Mouse (Mus musculus): Measurements from ENCODE around the gene Lama4. TPM values are rescaled to one million over a fixed set of nuclear protein-coding genes. Genes with fewer than 3 reads are reported as not detected.

The Lama4 gene
- total RNA-seq, 1 experiment from 2014 or later: not detected

- no peak for ATAC-seq (replicated peaks; ENCODE audit: low read depth, poor library complexity, severe bottlenecking)
These were observed 28.5 kb downstream of the Lama4 start for GRCm38 (mm10) chr10:38993632-38994424.

DNA sequence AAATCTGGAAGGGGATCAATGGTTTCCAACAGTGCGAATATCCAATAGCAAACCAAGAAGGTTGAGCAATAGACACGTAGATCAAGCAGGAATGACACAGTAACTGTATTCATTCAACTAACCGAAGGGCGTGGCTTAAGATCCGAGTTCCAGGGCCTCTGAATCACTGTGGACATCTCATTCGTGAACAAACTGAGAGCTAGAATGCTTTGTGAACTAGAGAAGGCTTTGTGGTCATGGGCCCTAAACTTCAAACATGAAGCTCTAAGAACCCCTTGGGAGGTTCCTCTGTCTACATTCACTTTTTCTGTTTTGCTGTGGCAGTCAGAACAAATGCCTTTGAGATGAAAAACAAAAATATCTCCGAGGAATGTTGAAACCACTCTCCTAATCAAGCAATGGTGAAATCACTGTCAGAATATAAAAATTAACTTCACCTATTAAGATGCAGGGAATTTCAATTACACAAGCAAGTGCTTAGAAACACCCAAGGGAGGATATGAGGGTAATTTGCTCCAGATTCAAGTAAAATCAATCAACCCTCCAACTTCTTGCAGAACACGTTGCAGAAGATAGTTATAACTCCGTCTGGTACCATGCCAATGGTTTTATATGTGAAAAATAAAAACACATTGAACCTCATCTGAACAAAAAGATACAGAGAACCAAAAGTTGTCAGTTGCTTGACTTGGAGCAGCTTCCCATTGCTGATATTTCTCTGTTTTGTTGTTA is 29.6 kb downstream of the Lama4 start:
- ATAC-seq (replicated peaks; ENCODE audit: low read depth, poor library complexity, severe bottlenecking): no peak

DNA sequence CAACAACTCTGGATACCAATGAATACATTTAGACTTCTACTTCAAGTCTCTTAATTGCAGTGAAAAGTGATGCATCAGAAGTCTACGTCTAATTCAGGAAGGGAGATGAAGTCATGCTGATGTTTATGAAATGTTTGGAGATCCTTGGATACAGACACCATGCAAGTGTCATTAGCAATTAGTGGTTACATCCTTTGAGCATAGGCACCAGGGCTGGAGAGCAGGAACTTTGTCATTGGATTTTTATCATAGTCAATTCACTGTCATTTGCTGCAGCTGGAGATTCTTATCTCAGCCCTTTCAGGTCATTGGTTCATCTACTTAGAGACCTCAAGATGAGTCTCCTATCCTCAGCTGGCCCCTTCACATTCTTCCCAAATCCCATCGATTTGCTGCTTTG is 30.6 kb downstream of the Lama4 start:
- no peak for ATAC-seq (replicated peaks; ENCODE audit: low read depth, poor library complexity, severe bottlenecking)

DNA sequence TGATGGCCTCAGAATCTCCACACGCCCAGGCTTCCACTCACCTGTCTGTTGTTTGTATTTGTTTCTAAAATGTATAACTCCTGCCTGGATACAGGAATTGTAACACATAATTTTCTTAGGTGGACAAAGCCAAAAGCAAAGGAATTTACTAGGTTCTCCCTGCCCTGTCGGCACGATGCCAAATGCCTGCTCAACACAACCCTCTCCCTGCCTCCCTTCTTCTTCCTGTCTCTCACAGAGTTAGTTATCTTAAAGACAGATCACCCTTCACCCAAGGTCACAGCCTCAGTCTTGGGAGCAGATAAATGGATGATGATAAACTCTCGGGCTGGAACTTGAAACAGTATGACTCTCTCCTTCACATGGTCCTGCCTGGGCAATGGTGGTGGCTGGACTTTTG is 35.6 kb downstream of the Lama4 start:
- ATAC-seq (replicated peaks; ENCODE audit: low read depth, poor library complexity, severe bottlenecking): no peak

DNA sequence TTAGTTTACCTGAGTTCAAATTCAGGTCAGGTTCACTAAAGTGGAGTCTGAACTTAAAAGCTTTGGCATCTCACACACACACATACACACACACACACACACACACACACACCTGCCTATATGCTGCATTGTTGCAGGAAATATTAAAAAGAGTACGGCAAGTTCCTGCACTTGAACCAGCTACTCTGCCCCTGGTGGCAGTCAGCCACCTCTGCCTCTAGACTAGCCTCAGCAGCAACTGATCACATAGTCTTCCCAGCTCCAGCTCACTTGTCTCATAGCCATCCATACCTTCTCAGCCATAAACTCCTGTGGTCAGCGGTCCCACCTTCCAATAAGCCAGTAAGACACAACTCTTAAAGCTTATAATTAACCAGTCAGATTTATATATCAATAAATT is 37.2 kb downstream of the Lama4 start:
- 0 out of 2 replicates have a peak, but pooled peaks have one; percentile 50 for ATAC-seq (replicated peaks; ENCODE audit: low read depth, poor library complexity, severe bottlenecking)

- ATAC-seq (replicated peaks; ENCODE audit: low read depth, poor library complexity, severe bottlenecking): no peak
These were observed 38.2 kb downstream of the Lama4 start for GRCm38 (mm10) chr10:39003520-39003919.

- ATAC-seq (replicated peaks; ENCODE audit: low read depth, poor library complexity, severe bottlenecking): peak; percentile 39; the same call in 1 of the 2 replicates
These were observed 40.2 kb downstream of the Lama4 start for GRCm38 (mm10) chr10:39005494-39005893.

- ATAC-seq (replicated peaks; ENCODE audit: low read depth, poor library complexity, severe bottlenecking): no peak
These were observed 41.3 kb downstream of the Lama4 start for GRCm38 (mm10) chr10:39006433-39007105.

GRCm38 (mm10) chr10:39014836-39015235 is 49.5 kb downstream of the Lama4 start:
- no peak for ATAC-seq (replicated peaks; ENCODE audit: low read depth, poor library complexity, severe bottlenecking)

- no peak for ATAC-seq (replicated peaks; ENCODE audit: low read depth, poor library complexity, severe bottlenecking)
These were observed 52.7 kb downstream of the Lama4 start for GRCm38 (mm10) chr10:39017986-39018385.

DNA sequence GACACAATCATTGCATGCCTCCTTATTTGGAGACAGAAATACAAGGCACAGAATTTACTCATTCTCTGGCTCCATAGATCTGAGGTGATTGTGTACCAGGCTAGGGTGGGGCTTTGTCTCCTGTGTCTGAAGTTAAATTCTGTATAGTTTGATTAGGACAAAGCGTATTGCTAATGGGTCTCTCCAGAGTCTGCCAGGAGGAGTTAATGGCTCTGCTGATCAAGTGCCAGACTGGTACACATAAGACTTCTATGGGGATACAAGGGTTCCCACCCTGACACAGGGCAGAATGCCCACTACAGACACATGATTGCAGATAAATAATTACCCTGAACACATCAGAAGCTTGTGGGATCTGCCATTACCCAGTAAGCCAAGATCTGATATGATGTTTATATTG is 53.3 kb downstream of the Lama4 start:
- no peak for ATAC-seq (replicated peaks; ENCODE audit: low read depth, poor library complexity, severe bottlenecking)

DNA sequence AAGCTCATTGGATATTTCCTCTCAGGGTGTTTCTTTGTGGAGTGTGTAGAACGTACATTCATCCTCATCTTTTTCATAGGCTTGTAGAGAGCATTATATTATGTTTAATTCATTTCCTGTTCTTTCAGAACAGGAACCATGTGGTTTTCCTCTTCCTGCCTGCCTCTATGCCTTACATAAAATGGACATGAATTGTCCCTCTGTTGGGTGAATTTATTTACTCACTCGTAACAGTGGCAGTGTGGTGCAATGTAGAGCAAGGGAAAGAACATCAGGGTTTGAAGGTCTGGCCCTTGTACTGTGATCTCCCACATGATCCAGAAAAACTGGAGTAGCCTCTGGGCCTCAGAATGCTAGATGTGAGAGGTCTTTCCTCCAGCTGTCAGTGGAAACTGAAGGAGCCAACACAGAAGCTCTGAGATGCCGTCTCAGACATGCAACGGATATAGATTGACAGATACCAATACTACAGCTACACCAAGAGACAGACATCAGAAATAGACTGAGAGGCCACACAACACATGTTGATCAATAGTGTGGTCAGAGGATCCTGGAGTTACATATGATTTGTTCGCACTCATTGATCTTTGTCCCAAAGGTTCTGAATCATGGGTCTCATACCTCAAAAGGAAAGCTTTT is 58.4 kb downstream of the Lama4 start:
- peak; percentile 75 for ATAC-seq (replicated peaks; ENCODE audit: low read depth, poor library complexity, severe bottlenecking)

DNA sequence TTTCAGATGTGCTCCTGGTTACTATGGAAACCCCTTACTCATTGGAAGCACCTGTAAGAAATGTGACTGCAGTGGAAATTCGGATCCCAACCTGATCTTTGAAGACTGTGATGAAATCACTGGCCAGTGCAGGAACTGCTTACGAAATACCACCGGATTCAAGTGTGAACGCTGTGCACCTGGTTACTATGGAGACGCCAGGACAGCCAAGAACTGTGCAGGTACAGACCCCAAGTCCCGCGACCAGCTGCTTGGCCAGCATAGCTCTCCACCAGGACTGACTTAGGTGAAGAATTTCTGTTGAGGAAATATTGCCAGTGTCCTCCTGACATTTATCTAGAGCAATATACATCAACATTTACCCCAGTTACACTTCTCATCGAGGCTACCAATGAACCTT is 61.2 kb downstream of the Lama4 start:
- ATAC-seq (replicated peaks; ENCODE audit: low read depth, poor library complexity, severe bottlenecking): no peak

DNA sequence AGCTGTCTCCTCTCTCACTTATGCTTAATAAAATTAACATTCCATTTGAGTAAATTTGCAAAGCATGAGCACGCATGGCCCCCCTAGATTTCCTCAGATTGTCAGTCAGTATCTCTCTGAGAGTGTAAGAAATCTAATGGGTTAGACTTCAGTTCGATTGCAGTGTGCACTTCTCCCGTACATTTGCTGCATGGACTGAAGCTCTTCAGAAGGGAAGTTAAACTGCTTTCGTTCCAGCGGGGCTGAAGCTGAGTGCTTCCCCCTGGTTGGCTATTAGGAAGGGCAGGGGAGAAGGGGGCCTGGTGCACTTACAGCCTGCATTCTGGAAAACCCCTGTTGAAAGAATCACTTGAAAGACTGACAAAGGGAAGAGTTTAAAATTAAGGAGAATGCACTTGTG is 61.7 kb downstream of the Lama4 start:
- ATAC-seq (replicated peaks; ENCODE audit: low read depth, poor library complexity, severe bottlenecking): no peak

DNA sequence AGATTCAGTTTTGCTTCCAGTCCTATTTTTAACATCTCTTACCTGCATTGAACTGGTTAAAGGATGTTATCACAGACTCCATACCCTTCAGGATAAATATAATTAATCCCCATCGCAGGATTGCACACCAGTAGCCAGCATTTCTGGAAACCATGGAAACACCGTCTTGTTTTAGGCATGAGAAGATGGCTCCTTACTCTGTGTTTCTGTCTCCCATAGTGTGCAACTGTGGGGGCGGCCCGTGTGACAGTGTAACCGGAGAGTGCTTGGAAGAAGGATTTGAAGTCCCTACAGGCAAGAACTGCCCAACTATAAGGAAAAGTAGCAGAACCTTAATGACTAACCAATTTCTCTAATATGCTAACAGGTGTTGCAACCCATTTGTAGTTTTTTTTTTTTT is 63.1 kb downstream of the Lama4 start:
- ATAC-seq (replicated peaks; ENCODE audit: low read depth, poor library complexity, severe bottlenecking): no peak

DNA sequence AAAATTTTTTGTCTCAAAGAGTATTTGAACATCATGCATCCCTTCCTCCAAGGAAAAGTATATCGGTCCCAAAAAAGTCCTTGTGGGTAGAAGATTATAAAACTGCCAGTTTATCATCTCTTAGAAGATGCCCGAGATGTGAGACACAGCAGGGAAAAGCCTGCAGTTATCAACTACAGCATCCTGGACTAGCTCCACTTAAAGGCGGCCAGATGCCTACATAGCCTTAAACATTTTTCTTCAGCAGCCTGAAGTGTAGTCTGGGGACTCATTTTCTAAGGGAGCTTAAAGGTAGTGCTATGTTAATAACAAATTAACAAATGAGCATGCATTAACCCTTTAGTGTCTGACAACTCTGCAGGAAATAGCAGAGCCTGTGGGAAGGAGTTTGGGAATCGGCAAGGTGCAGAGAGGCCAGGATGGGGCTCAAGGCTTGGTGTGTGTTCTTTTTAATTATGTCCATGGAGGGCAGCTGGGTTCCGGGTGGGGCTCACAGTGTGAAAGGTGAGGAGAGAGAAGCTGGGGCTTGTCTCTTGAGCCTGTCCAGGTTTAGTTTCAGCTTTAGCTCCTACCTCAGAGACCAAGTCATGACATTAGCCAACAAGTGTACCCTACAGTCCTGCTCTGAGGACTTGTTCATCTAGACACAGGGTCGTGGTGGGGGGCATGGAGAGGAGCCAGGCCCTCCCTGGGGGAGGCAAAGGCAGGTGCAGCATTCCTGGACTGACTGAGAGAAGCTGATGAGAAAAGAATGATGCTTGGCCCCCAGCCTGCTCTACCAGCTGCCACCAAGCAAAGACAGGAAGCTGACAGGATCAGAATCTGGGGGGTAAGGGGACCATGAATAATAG is 64.2 kb downstream of the Lama4 start:
- ATAC-seq (replicated peaks; ENCODE audit: low read depth, poor library complexity, severe bottlenecking): no peak

- ATAC-seq (replicated peaks; ENCODE audit: low read depth, poor library complexity, severe bottlenecking): no peak
These were observed 64.9 kb downstream of the Lama4 start for GRCm38 (mm10) chr10:39030148-39030685.

- 0 out of 2 replicates have a peak, but pooled peaks have one; percentile 62 for ATAC-seq (replicated peaks; ENCODE audit: low read depth, poor library complexity, severe bottlenecking)
These were observed 74.2 kb downstream of the Lama4 start for GRCm38 (mm10) chr10:39039564-39039963.

DNA sequence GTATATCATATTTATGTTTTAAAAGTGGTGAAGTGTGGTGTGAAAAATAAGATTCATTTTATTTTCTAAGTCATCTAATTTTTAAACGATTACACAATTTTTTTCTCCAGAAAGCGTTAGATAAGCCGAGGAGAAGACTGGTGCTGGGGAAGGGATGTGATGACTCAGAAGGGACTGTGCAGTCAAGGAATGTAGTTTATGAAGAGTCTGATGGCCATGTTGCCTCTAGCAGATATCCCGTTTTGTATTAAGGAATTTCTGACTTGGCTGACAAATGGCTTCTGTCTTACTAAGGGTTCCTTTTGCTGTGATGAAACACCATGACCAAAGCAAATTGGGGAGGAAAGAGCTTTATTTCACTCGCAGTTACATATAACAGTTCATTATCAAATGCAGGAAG is 74.7 kb downstream of the Lama4 start:
- no peak for ATAC-seq (replicated peaks; ENCODE audit: low read depth, poor library complexity, severe bottlenecking)

Data from common myeloid progenitor, adult 5-6 weeks (primary cell).